Mouse (Mus musculus) neural tube, embryonic 13.5 days (tissue): ENCODE measurements around the gene Tnrc6c. TPM values are rescaled to one million over a fixed set of nuclear protein-coding genes. Genes with fewer than 3 reads are reported as not detected.

Experiments
- ATAC-seq: fragments of 200-750 bp; cut with Nextera tagmentation; 2 replicates; pipeline ENCODE4 v1.8.0; 2017; ENCODE audit warnings: low read depth, mild to moderate bottlenecking, moderate TSS enrichment, moderate library complexity
- H3K27ac ChIP-seq: fragments of 300-500 bp; sonication (generic); replicated peaks from 2 replicates; pipeline ENCODE4 v1.5.1; 2015; ENCODE audit warnings: moderate library complexity, mild to moderate bottlenecking, inconsistent platforms
- H3K27me3 ChIP-seq: fragments of 300-500 bp; sonication (generic); 2 replicates; pipeline ENCODE4 v1.6.1; 2015; ENCODE audit warnings: mild to moderate bottlenecking, inconsistent platforms
- H3K36me3 ChIP-seq: fragments of 300-500 bp; sonication (generic); 2 replicates; pipeline ENCODE4 v1.6.1; 2015; ENCODE audit warnings: mild to moderate bottlenecking, inconsistent platforms
- H3K4me1 ChIP-seq: fragments of 300-500 bp; sonication (generic); replicated peaks from 2 replicates; pipeline ENCODE4 v1.6.1; 2015; ENCODE audit warnings: inconsistent platforms
- H3K4me2 ChIP-seq: fragments of 300-500 bp; sonication (generic); 2 replicates; pipeline ENCODE4 v1.6.1; 2015; ENCODE audit warnings: inconsistent platforms, mild to moderate bottlenecking, moderate library complexity
- H3K4me3 ChIP-seq: fragments of 300-500 bp; sonication (generic); 2 replicates; pipeline ENCODE4 v1.5.1; 2015; ENCODE audit warnings: mild to moderate bottlenecking, inconsistent platforms
- H3K9ac ChIP-seq: fragments of 300-500 bp; sonication (generic); 2 replicates; pipeline ENCODE4 v1.6.1; 2015; ENCODE audit warnings: moderate library complexity, mild to moderate bottlenecking, inconsistent platforms
- H3K9me3 ChIP-seq: fragments of 300-500 bp; sonication (generic); 2 replicates; pipeline ENCODE4 v1.6.1; 2016; ENCODE audit warnings: inconsistent platforms
- WGBS: fragments of 180-500 bp; shearing (Covaris S2); methylation state at CpG from one replicate; pipeline ENCODE4 v1.1.7; 2015; 5-methylcytosine and 5-hydroxymethylcytosine counted together
- polyA plus RNA-seq: library from polyadenylated mRNA; unstranded; fragments of >200 nt; fragmentation: Nextera tagmentation; extraction: Ambion mirVana; gene quantifications from 2 replicates; pipeline ENCODE4 v1.2.1, GENCODE M21; 2015

The Tnrc6c gene
- polyA plus RNA-seq, 1 experiment from 2014 or later: 26.5 TPM

DNA sequence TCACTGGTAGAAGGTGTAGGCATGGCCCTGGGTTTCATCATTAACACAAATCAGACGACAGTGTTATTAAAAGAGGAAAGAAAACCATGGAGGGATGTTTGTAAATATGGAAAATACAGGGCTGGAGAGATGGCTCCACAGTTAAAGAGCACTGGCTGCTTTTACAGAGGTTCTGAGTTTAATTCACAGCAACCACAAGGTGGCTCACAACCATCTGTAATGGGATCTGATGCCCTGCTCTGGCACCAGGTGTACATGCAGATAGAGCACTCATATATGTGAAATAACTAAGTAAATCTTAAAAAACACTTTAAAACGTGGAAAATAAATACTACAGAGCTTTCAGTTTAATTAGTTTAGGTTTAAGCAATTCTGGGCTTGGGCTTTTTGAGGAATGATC, 24.7 kb downstream of the Tnrc6c start:
- Histone ChIP-seq H3K9ac (no peak overlapping the region), H3K27ac (no peak overlapping the region)
- 60% methylated on average over 2 of the region's 2 CpGs for WGBS

GRCm38 (mm10) chr11:117684640-117685039, 30.6 kb downstream of the Tnrc6c start:
- peak overlapping the region; percentile 47 for H3K27ac ChIP-seq
- 11% methylated on average over 5 of the region's 5 CpGs for WGBS

More for the DNA sequence above, 24.7 kb downstream of the Tnrc6c start:
- H3K4me2 ChIP-seq: no peak overlapping the region
- no peak overlapping the region for H3K4me3 ChIP-seq
- H3K4me1 ChIP-seq: peaks cover 43% of the 10 kb centered on the region
- no peak for ATAC-seq
- no peaks in the 10 kb centered on the region for H3K27me3 ChIP-seq
- no peaks in the 10 kb centered on the region for H3K9me3 ChIP-seq
- H3K36me3 ChIP-seq: no peaks in the 10 kb centered on the region

GRCm38 (mm10) chr11:117685461-117685860, 31.4 kb downstream of the Tnrc6c start:
- H3K27ac ChIP-seq: 0 out of 2 replicates have a peak overlapping the region, but pooled peaks have one; percentile 13
- H3K4me2 ChIP-seq: no peak overlapping the region
- H3K9me3 ChIP-seq: no peaks in the 10 kb centered on the region
- no peaks in the 10 kb centered on the region for H3K27me3 ChIP-seq
- no peak overlapping the region for H3K4me3 ChIP-seq
- peaks cover 55% of the 10 kb centered on the region for H3K4me1 ChIP-seq
- no peaks in the 10 kb centered on the region for H3K36me3 ChIP-seq
- no peak for ATAC-seq
- WGBS: 57% methylated on average over 3 of the region's 3 CpGs
- H3K9ac ChIP-seq: no peak overlapping the region

More at GRCm38 (mm10) chr11:117684640-117685039, 30.6 kb downstream of the Tnrc6c start:
- H3K27me3 ChIP-seq: no peaks in the 10 kb centered on the region
- H3K4me3 ChIP-seq: no peak overlapping the region
- no peak for ATAC-seq
- H3K4me1 ChIP-seq: peaks cover 55% of the 10 kb centered on the region
- H3K9me3 ChIP-seq: no peaks in the 10 kb centered on the region
- H3K4me2 ChIP-seq: 0 out of 2 replicates have a peak overlapping the region, but pooled peaks have one; percentile 13
- H3K9ac ChIP-seq: no peak overlapping the region
- H3K36me3 ChIP-seq: no peaks in the 10 kb centered on the region

- H3K4me2 ChIP-seq: no peak overlapping the region
- no peak overlapping the region for H3K27ac ChIP-seq
- H3K4me3 ChIP-seq: no peak overlapping the region
- H3K4me1 ChIP-seq: peaks cover 55% of the 10 kb centered on the region
- no peak overlapping the region for H3K9ac ChIP-seq
- no peaks in the 10 kb centered on the region for H3K9me3 ChIP-seq
- H3K27me3 ChIP-seq: no peaks in the 10 kb centered on the region
- 72% methylated on average over 8 of the region's 8 CpGs for WGBS
- no peak for ATAC-seq
- no peaks in the 10 kb centered on the region for H3K36me3 ChIP-seq
Measured at GRCm38 (mm10) chr11:117686021-117686420, 31.9 kb downstream of the Tnrc6c start.

GRCm38 (mm10) chr11:117688603-117689002, 34.5 kb downstream of the Tnrc6c start:
- Histone ChIP-seq H3K4me3 (no peak overlapping the region), H3K27me3 (no peaks in the 10 kb centered on the region), H3K9ac (no peak overlapping the region), H3K9me3 (no peaks in the 10 kb centered on the region), H3K4me2 (no peak overlapping the region), H3K4me1 (peaks cover 52% of the 10 kb centered on the region), H3K27ac (no peak overlapping the region), H3K36me3 (no peaks in the 10 kb centered on the region)
- no peak for ATAC-seq
- 84% methylated on average over 2 of the region's 2 CpGs for WGBS

DNA sequence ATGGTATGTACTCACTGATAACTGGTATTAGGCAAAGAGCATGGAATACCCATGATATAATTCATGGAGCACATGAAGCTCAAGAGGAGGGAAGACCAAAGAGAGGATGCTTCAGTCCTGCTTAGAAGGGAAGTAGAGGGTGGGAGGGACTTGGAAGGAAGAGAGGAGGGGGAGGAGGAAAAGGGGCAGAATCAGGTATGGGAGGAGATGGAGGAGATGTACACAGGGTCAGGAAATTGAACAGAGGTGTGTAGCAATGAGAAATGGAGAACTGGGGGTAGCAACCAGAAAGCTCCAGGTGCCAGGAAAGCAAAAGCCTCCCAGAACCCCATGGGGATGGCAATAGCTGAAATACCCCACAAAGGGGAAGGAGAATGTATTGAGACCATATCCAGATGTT, 37.2 kb downstream of the Tnrc6c start:
- Histone ChIP-seq H3K27me3 (no peaks in the 10 kb centered on the region), H3K9me3 (no peaks in the 10 kb centered on the region), H3K27ac (no peak overlapping the region), H3K4me2 (no peak overlapping the region), H3K36me3 (no peaks in the 10 kb centered on the region), H3K4me1 (peaks cover 44% of the 10 kb centered on the region), H3K4me3 (no peak overlapping the region), H3K9ac (no peak overlapping the region)
- ATAC-seq: no peak

GRCm38 (mm10) chr11:117694050-117694449, 40.0 kb downstream of the Tnrc6c start:
- H3K27ac ChIP-seq: no peak overlapping the region
- H3K36me3 ChIP-seq: no peaks in the 10 kb centered on the region
- WGBS: 68% methylated on average over 5 of the region's 5 CpGs
- no peaks in the 10 kb centered on the region for H3K9me3 ChIP-seq
- H3K27me3 ChIP-seq: no peaks in the 10 kb centered on the region
- H3K9ac ChIP-seq: no peak overlapping the region
- no peak overlapping the region for H3K4me2 ChIP-seq
- peaks cover 43% of the 10 kb centered on the region for H3K4me1 ChIP-seq
- no peak overlapping the region for H3K4me3 ChIP-seq
- no peak for ATAC-seq

GRCm38 (mm10) chr11:117696585-117696984, 42.5 kb downstream of the Tnrc6c start:
- Histone ChIP-seq H3K27me3 (no peaks in the 10 kb centered on the region), H3K4me2 (no peak overlapping the region), H3K36me3 (peaks cover 2% of the 10 kb centered on the region), H3K4me1 (peaks cover 47% of the 10 kb centered on the region), H3K9me3 (no peaks in the 10 kb centered on the region), H3K27ac (no peak overlapping the region; the same call in 1 of the 2 replicates), H3K4me3 (no peak overlapping the region), H3K9ac (no peak overlapping the region)
- no peak for ATAC-seq
- WGBS: 59% methylated on average over 6 of the region's 6 CpGs

DNA sequence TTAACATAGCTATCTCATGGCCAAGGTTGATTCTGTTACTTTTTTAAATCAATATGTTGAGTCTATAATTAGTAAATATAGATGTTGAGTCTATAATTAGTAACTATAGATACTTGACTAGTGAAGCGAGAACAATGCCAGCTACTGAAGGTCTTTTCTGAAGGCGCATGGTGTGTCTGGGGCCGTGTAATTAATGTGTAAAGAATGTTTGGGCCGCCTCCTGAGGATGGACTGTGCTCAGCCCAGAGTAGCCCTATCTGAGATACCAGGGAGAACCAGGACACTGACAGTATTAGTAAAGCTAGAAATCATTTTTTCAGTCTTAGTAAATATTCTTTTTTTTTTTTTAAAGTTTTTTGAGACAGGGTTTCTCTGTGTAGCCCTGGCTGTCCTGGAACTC, 46.8 kb downstream of the Tnrc6c start:
- no peaks in the 10 kb centered on the region for H3K27me3 ChIP-seq
- H3K4me2 ChIP-seq: no peak overlapping the region
- peaks cover 24% of the 10 kb centered on the region for H3K36me3 ChIP-seq
- ATAC-seq: no peak
- H3K9me3 ChIP-seq: no peaks in the 10 kb centered on the region
- H3K4me3 ChIP-seq: no peak overlapping the region
- H3K9ac ChIP-seq: no peak overlapping the region
- H3K4me1 ChIP-seq: peaks cover 33% of the 10 kb centered on the region
- 66% methylated on average over 4 of the region's 4 CpGs for WGBS
- H3K27ac ChIP-seq: no peak overlapping the region

GRCm38 (mm10) chr11:117706267-117706666, 52.2 kb downstream of the Tnrc6c start:
- H3K9ac ChIP-seq: no peak overlapping the region
- H3K27ac ChIP-seq: no peak overlapping the region
- no peak for ATAC-seq
- H3K27me3 ChIP-seq: no peaks in the 10 kb centered on the region
- H3K4me1 ChIP-seq: peaks cover 6% of the 10 kb centered on the region; the same call in 1 of the 2 replicates
- H3K36me3 ChIP-seq: peaks cover 24% of the 10 kb centered on the region
- H3K4me3 ChIP-seq: no peak overlapping the region
- 91% methylated on average over 2 of the region's 2 CpGs for WGBS
- H3K4me2 ChIP-seq: no peak overlapping the region
- no peaks in the 10 kb centered on the region for H3K9me3 ChIP-seq

GRCm38 (mm10) chr11:117707238-117707637, 53.1 kb downstream of the Tnrc6c start:
- H3K27me3 ChIP-seq: no peaks in the 10 kb centered on the region
- H3K27ac ChIP-seq: no peak overlapping the region
- 92% methylated on average over 2 of the region's 2 CpGs for WGBS

DNA sequence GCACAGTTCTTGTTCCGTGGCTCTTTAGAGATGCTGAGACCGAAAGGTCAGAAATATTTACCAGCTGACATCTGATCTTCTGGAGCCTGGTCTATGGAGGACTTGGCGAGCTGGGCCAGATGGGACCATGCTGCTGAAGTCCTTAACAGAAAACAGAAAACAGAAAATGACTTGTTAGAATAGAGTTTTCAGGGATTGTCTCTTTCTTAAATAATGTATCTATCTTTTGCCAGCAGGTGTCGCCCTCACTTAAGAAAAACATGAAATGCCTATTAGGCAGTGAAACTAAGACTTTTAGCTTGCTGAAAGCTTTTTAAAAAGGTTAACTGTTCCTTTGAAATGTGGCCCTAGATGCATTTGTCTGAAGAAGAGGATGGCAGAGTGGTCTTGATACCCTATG, 55.2 kb downstream of the Tnrc6c start:
- WGBS: 56% methylated on average over 4 of the region's 4 CpGs
- ATAC-seq: no peak
- peak overlapping the region; percentile 18; the same call in 1 of the 2 replicates for H3K27ac ChIP-seq
- peaks cover 12% of the 10 kb centered on the region for H3K36me3 ChIP-seq
- no peaks in the 10 kb centered on the region for H3K27me3 ChIP-seq
- H3K4me1 ChIP-seq: peaks cover 6% of the 10 kb centered on the region; the same call in 1 of the 2 replicates
- no peak overlapping the region for H3K4me3 ChIP-seq
- no peak overlapping the region for H3K9ac ChIP-seq
- H3K4me2 ChIP-seq: no peak overlapping the region
- H3K9me3 ChIP-seq: no peaks in the 10 kb centered on the region

More at GRCm38 (mm10) chr11:117707238-117707637, 53.1 kb downstream of the Tnrc6c start:
- H3K9me3 ChIP-seq: no peaks in the 10 kb centered on the region
- H3K4me2 ChIP-seq: no peak overlapping the region
- H3K9ac ChIP-seq: no peak overlapping the region
- H3K36me3 ChIP-seq: peaks cover 19% of the 10 kb centered on the region
- H3K4me3 ChIP-seq: no peak overlapping the region
- peaks cover 6% of the 10 kb centered on the region; the same call in 1 of the 2 replicates for H3K4me1 ChIP-seq
- ATAC-seq: no peak

GRCm38 (mm10) chr11:117710815-117711294, 56.8 kb downstream of the Tnrc6c start:
- H3K27me3 ChIP-seq: no peaks in the 10 kb centered on the region
- WGBS: 80% methylated on average over 2 of the region's 2 CpGs
- no peak overlapping the region for H3K4me2 ChIP-seq
- no peak for ATAC-seq
- H3K36me3 ChIP-seq: peaks cover 26% of the 10 kb centered on the region
- H3K27ac ChIP-seq: no peak overlapping the region
- H3K4me1 ChIP-seq: peaks cover 6% of the 10 kb centered on the region; the same call in 1 of the 2 replicates
- no peak overlapping the region for H3K9ac ChIP-seq
- H3K4me3 ChIP-seq: no peak overlapping the region
- H3K9me3 ChIP-seq: no peaks in the 10 kb centered on the region
